Mouse (Mus musculus): Measurements from ENCODE around the gene Mrtfa.

Gene Mrtfa

DNA sequence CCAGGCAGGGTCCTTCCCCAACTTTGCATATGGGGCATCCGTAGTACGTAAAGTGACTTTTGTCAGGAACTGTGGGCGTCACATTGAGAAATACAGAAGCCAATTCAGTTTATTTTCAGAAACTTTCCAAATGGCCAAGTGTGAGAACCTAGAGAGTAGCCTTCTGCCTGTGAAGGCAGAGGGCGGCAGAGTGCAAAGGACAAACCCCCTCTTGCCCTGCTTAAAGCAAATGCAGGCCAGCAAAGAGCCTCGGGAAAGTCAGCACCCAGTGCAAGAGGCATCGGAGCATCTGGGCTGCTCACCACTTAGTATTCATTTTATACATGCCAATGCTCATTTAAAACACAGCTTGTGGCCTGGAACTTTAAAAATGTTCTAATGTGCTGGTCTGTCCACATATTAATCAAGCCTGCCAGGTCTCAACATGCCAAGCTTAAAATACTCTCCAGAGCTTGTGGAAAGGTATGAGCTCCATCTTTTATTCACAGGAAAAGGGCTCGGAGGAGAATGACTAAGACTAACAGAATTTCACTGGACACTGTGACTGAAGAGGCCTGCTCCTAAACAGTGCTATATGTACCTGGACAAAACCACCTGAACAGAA lies 31.9 kb downstream of the Mrtfa start:
- DNase-seq (ENCODE audit: low read depth in 2 of 2, low spot score in 2 of 2): no peak

DNA sequence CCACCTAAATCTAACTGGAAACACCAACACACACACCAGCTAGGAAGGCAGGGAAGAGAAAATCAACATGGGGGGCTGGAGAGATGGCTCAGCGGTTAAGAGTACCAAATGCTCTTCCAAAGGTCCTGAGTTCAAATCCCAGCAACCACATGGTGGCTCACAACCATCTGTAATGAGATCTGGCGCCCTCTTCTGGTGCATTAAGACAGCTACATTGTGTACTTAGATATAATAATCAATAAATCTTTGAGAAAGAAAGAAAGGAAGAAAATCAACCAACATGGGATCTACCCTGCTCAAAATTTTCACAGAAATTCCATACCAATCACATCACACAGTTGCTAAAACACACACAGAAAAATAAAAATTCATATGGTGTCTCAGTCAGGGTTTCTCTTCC lies 34.1 kb downstream of the Mrtfa start:
- DNase-seq (ENCODE audit: low read depth in 2 of 2, low spot score in 2 of 2): no peak

GRCm38 (mm10) chr15:81155845-81156244 lies 34.7 kb downstream of the Mrtfa start:
- no peak for DNase-seq (ENCODE audit: low read depth in 2 of 2, low spot score in 2 of 2)

DNA sequence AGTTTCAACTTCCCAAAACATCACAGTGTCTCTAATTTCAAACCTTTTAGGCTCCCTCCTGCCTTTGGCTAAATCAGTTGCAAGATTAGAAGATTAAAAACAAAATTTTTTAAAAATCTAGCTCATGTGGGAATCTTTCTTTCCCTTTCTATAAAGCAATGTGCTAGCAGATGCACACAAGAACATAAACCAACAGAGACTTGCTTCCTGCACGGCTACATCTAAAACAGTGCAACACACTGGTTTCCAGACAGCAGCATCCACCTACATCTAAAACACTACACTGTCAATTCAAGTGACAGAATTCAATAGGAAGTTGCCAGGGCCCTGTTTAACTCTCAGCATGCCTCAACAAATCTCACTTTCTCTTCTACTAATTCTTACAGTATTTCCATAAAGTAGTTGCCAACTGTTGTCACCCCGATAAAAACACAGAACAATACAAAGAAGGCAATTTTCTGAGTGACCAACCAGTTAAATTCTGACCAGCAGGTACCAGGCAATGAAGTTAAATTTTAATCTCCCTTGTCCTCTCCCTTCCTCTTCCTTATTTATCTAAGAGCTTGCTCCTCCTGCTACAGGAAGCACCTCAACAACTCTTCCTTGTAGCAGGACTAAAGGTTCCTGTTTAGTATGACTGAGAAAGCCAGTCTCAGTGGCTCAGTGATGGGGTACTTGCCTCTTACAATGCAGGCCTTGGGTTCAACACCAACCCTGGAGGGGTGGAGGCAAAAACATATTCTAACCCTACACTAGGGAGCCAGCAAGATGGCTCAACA lies 35.5 kb downstream of the Mrtfa start:
- DNase-seq (ENCODE audit: low read depth in 2 of 2, low spot score in 2 of 2): peak in 1 of 2 experiments; percentile 7

DNA sequence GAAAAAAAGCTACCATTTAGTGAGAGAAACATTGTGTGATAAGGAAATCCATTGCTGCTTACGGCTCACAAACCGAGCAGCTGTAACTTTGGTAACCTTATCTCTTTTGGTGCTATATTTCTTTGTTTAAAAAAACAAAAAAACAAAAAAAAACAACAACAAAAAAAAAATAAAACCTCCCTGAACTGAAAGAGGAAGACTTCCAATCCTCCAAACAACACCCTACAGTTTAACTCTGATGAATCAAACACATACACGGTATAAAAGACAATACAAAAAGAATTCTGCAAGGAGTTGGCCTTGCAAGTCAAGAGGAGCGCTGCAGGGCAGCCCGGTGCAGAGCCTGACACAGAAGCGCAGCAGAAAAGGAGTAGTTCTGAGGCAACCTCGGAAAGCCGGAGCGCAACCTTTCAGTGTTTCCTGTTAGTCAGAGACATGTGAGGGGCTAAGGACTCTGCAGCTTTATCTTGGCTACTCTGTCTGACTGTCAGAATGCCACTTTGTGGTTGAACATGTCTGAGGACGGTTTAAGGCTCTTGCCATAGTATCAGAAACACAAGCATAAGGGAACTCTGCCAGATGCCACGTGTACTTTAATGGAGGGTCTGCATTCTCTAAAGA lies 48.5 kb downstream of the Mrtfa start:
- no peak for DNase-seq (ENCODE audit: low read depth in 2 of 2, low spot score in 2 of 2)

DNA sequence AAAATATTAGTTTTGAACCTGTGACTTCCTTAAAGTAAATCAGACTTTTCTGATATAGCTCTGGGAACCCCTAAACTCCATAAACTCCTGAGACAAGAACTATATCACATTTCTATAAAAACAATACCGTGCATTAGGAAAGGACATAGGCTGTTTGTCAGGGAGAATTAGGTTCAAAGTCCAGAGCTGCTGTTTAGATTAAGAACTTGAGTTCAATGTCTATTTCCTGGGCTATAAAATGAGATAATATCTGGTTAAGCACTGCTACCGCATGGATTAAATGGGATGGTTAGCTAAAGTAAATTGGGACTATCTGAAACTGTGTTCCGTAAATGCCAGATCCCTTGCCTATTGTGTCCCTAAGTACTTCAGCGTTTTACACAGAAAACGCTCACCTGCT lies 50.6 kb downstream of the Mrtfa start:
- DNase-seq (ENCODE audit: low read depth in 2 of 2, low spot score in 2 of 2): no peak

DNA sequence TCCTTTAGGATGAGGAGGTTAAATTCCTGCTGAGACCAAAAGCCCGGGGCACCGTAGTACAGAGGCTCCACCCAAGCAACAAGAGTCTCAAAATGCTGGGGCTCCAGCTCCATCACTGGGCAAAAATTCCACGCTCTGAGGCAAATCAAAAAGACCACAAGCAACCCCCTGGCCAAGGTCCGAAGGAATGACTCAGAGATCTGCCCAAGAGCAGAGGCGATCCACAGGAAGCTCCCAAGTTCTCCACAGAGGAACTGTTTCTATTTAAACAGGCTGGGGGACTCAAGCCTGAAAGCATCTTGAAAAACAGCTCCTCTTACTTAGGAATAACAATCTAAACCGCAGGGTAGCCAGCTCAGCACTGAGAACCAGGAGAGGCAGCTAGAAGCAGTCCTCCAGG lies 53.3 kb downstream of the Mrtfa start:
- DNase-seq (ENCODE audit: low read depth in 2 of 2, low spot score in 2 of 2): no peak

DNA sequence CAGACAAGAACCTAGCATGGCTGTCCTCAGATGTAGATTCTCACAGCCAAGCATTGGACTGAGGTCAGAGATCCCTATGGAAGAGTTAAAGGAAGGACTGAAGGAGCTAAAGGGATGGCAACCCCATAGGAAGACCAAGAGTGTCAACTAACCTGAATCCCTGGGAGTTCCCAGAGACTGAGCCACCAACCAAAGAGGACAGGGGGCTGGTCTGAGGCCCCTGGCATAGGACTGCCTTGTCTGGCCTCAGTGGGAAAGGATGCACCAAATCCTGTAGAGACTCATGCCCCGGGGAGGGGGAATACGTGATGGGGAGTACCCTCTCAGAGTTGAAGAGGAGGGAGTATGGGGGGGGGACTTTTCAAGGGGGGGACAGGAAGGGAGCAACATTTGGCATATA lies 56.8 kb downstream of the Mrtfa start:
- DNase-seq (ENCODE audit: low read depth in 2 of 2, low spot score in 2 of 2): no peak

- peak; percentile 28 to 38 for DNase-seq (ENCODE audit: low read depth in 2 of 2, low spot score in 2 of 2)
Measured at GRCm38 (mm10) chr15:81131152-81131551, 59.4 kb downstream of the Mrtfa start.

GRCm38 (mm10) chr15:81129970-81130369 lies 60.6 kb downstream of the Mrtfa start:
- DNase-seq (ENCODE audit: low read depth in 2 of 2, low spot score in 2 of 2): no peak

DNA sequence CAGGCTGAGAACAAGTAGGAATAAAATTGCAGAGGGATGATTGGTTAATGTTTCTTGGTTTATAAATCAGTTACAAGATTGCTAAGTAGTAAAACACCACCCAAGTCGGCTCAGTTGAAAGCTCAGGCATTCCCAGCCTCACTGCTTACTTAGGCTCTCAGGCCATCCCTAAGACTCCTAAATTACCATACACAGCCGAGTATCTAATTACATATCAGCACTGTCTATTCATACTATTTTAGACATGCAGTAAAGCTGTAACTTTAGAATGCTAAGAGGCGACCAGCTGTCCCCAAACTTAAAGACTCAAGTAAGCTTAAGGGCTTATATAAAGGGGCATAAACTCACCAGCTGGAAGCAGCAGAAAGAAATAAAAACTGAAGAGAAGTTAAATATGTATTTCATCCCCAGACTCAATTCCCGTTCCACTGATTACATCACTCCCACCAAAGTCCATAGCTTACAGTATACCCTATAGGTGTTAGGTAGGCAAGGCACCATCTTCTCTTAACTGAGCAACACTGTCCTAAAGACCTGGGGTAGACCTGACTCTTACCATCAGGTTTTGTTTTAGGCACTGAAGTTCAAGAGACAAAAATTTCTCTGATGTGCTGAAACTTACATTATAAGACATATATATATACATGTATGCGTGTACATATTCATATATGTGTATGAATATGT lies 62.3 kb downstream of the Mrtfa start:
- no peak for DNase-seq (ENCODE audit: low read depth in 2 of 2, low spot score in 2 of 2)

- DNase-seq (ENCODE audit: low read depth in 2 of 2, low spot score in 2 of 2): no peak
Measured at GRCm38 (mm10) chr15:81124282-81124681, 66.3 kb downstream of the Mrtfa start.

- DNase-seq (ENCODE audit: low read depth in 2 of 2, low spot score in 2 of 2): no peak
Measured at GRCm38 (mm10) chr15:81123122-81123521, 67.4 kb downstream of the Mrtfa start.

- DNase-seq (ENCODE audit: low read depth in 2 of 2, low spot score in 2 of 2): no peak
Measured at GRCm38 (mm10) chr15:81122535-81122934, 68.0 kb downstream of the Mrtfa start.

- DNase-seq (ENCODE audit: low read depth in 2 of 2, low spot score in 2 of 2): no peak
Measured at GRCm38 (mm10) chr15:81122078-81122477, 68.5 kb downstream of the Mrtfa start.

DNA sequence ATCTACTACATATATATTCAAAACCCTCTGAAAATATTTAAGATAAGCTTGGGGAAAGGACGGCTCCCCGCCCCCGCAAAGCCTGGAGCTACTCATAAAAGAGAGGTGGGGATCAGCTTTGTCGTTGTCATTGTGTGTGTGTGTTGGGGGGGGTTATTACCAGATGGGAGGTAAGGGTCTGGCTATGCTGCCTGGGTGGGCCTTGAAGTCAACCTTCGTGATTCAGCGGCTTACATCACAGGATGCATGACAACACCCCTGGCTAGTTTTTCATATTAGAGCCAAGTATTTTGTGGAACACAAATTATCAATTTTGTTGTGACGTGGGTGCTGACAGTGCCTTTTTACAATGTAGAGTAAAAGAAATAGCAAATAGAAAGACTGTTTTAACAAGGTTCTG lies 69.6 kb downstream of the Mrtfa start:
- no peak for DNase-seq (ENCODE audit: low read depth in 2 of 2, low spot score in 2 of 2)

- no peak for DNase-seq (ENCODE audit: low read depth in 2 of 2, low spot score in 2 of 2)
Measured at GRCm38 (mm10) chr15:81120140-81120539, 70.4 kb downstream of the Mrtfa start.

GRCm38 (mm10) chr15:81118226-81118625 lies 72.3 kb downstream of the Mrtfa start:
- DNase-seq (ENCODE audit: low read depth in 2 of 2, low spot score in 2 of 2): no peak

DNA sequence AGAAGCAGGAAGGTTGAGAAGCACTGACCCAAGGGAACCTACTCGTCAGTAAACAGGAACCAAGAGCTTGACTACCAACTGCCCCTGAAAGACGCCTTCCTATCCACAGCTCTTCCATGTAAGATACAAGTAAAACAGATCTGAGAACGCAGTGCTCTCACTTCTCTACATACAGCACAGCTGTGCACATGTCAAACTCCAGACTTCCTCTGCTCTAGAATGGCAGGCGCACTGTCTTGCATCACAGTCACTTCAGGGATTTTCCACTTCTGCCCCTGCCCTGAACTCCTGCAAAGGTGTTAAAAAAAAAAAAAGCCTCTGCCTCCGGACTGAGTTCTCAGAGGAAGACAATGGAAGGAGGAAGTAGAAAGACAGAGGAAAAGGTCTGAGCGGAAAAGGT lies 78.0 kb downstream of the Mrtfa start:
- DNase-seq (ENCODE audit: low read depth in 2 of 2, low spot score in 2 of 2): no peak

DNA sequence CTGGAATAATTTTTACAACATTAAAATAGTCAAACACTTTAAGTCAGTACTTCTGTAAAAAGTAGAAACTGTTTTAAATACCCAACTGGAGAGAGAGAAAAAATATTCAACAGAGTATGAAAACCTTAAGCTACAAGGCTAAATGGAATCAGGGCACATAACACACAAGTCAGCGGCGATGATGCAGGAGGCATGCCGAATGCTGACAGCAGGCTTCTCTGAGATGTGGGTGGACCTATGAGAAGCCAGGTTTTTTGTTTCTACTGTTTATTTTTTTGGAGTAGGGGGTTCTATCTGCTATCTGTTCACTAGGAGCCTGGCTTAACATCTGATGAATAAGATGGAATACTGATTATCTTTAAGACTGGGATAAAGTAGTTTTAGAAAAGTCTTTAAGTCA lies 80.2 kb downstream of the Mrtfa start:
- DNase-seq (ENCODE audit: low read depth in 2 of 2, low spot score in 2 of 2): no peak

DNA sequence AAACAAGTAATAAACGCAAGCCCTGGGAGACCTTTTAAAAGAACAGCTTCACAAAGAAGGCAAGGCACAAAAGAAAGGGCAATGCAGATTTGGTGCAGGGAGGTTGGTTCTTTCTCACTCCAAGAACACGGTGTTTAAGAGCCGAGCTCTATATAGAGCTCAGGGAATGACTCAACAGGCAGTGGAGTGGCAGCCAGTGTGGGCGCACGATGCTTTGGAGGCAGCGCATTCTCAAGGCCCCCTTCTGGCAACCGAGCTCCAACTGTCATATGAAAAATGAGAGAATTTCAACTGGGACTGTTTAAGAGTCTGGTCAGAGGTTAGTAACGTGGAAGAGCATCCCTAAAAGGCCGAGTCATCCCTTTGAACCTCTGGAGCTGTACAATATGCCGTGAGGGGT lies 84.6 kb downstream of the Mrtfa start:
- no peak for DNase-seq (ENCODE audit: low read depth in 2 of 2, low spot score in 2 of 2)

All from CD8-positive naive resting alpha-beta T cell, adult 2 months (primary cell).